Mouse (Mus musculus): ENCODE data around the gene Brinp3.

Gene Brinp3

GRCm38 (mm10) chr1:146799986-146800553 is 305.5 kb downstream of the Brinp3 start:
- no peak for DNase-seq

- DNase-seq = no peak
These were observed 307.3 kb downstream of the Brinp3 start for GRCm38 (mm10) chr1:146801821-146802220.

GRCm38 (mm10) chr1:146807765-146808164 is 313.2 kb downstream of the Brinp3 start:
- DNase-seq = no peak

- DNase-seq = no peak
These were observed 339.3 kb downstream of the Brinp3 start for GRCm38 (mm10) chr1:146833888-146834287.

- DNase-seq = no peak
These were observed 349.5 kb downstream of the Brinp3 start for GRCm38 (mm10) chr1:146844087-146844486.

GRCm38 (mm10) chr1:146848892-146849291 is 354.3 kb downstream of the Brinp3 start:
- DNase-seq = no peak

GRCm38 (mm10) chr1:146850147-146850546 is 355.6 kb downstream of the Brinp3 start:
- no peak for DNase-seq

GRCm38 (mm10) chr1:146898636-146899035 is 404.1 kb downstream of the Brinp3 start:
- no peak for DNase-seq

- DNase-seq = no peak
These were observed 407.1 kb downstream of the Brinp3 start for GRCm38 (mm10) chr1:146901691-146902090.

- no peak for DNase-seq
These were observed 445.2 kb downstream of the Brinp3 start for GRCm38 (mm10) chr1:146939463-146940389.

Measured in B cell, adult 2 months (primary cell).